Mouse (Mus musculus) CH12.LX (cell line): ENCODE data around the gene Slc9a3r2. TPM values are rescaled to one million over a fixed set of nuclear protein-coding genes. Genes with fewer than 3 reads are reported as not detected.

Experiments
- DNase-seq: peaks from one replicate; pipeline ENCODE4 v3.0.0-alpha.2; 2013; ENCODE audit errors: extremely low read depth
- H3K27ac ChIP-seq: 2 replicates; pipeline ENCODE4 v1.5.1; 2012; ENCODE audit warnings: low read depth, mild to moderate bottlenecking, control low read depth, moderate library complexity; ENCODE audit not compliant: insufficient read depth
- H3K27me3 ChIP-seq: replicated peaks from 2 replicates; pipeline ENCODE3; 2012; ENCODE audit warnings: inconsistent platforms
- H3K36me3 ChIP-seq, 2 experiments: replicated peaks in 1 of 2; 2 replicates each; pipeline versions ENCODE3 to v1.6.1; 2012; ENCODE audit warnings: inconsistent platforms in 1 of 2, low read length in 1 of 2, mild to moderate bottlenecking in 1 of 2, mixed read lengths in 1 of 2, moderate library complexity in 1 of 2; ENCODE audit not compliant: control insufficient read depth in 1 of 2, insufficient read depth in 1 of 2
- H3K4me1 ChIP-seq, 2 experiments: 2 replicates each; pipeline ENCODE4 v1.6.1; 2012; ENCODE audit warnings: inconsistent platforms in 1 of 2, moderate library complexity in 1 of 2; ENCODE audit not compliant: insufficient read depth in 2 of 2, control insufficient read depth in 1 of 2
- H3K4me2 ChIP-seq: 2 replicates; pipeline ENCODE4 v1.6.1; 2012; ENCODE audit warnings: low read depth, mild to moderate bottlenecking, control low read depth; ENCODE audit not compliant: poor library complexity, insufficient read depth, severe bottlenecking
- H3K4me3 ChIP-seq, 3 experiments: fragments of 150-350 bp in 1 of 3; sonication (generic) in 1 of 3; replicated peaks in 1 of 3; 2 replicates each; pipeline versions ENCODE3 to v1.5.1; 2011 to 2012; ENCODE audit warnings: low read depth in 2 of 3, low read length in 2 of 3, mild to moderate bottlenecking in 2 of 3, moderate library complexity in 2 of 3, control low read depth in 1 of 3, improper control_type of control experiment in 1 of 3, inconsistent platforms in 1 of 3, mixed read lengths in 1 of 3; ENCODE audit not compliant: poor library complexity in 1 of 3
- H3K79me2 ChIP-seq: replicated peaks from 2 replicates; pipeline ENCODE4 v1.6.1; 2012; ENCODE audit warnings: mild to moderate bottlenecking, moderate library complexity; ENCODE audit not compliant: control insufficient read depth, poor library complexity, insufficient read depth, severe bottlenecking; ENCODE audit errors: extremely low read depth
- H3K9ac ChIP-seq: 2 replicates; pipeline ENCODE4 v1.6.1; 2012; ENCODE audit warnings: low read depth, mild to moderate bottlenecking, control low read depth, moderate library complexity; ENCODE audit not compliant: insufficient read depth
- H3K9me3 ChIP-seq: replicated peaks from 2 replicates; pipeline ENCODE3; 2012; ENCODE audit warnings: low read length, inconsistent platforms, mixed read lengths
- BHLHE40 ChIP-seq: IDR thresholded peaks from 2 replicates; pipeline ENCODE4 v1.6.1; 2011; ENCODE audit warnings: mild to moderate bottlenecking, low read depth, low read length, improper control_type of control experiment
- CHD1 ChIP-seq: IDR thresholded peaks from 2 replicates; pipeline ENCODE4 v1.6.1; 2012; ENCODE audit warnings: low read depth, low read length, improper control_type of control experiment, inconsistent platforms
- CHD2 ChIP-seq: IDR thresholded peaks from 2 replicates; pipeline ENCODE4 v1.6.1; 2011; ENCODE audit warnings: low read length, improper control_type of control experiment
- CTCF ChIP-seq, 2 experiments: IDR thresholded peaks in 1 of 2; conservative IDR thresholded peaks in 1 of 2; 2 replicates each; pipeline ENCODE4 v1.5.1; 2011 to 2012; ENCODE audit warnings: low read depth in 2 of 2, low read length in 2 of 2, improper control_type of control experiment in 1 of 2, inconsistent platforms in 1 of 2, mild to moderate bottlenecking in 1 of 2, moderate library complexity in 1 of 2
- E2F4 ChIP-seq: IDR thresholded peaks from 2 replicates; pipeline ENCODE4 v1.6.1; 2011; ENCODE audit warnings: low read depth, low read length, improper control_type of control experiment; ENCODE audit not compliant: insufficient replicate concordance
- ELF1 ChIP-seq: IDR thresholded peaks from 2 replicates; pipeline ENCODE4 v1.6.1; 2014; ENCODE audit warnings: low read depth, mild to moderate bottlenecking, inconsistent platforms, low read length, improper control_type of control experiment
- EP300 ChIP-seq: IDR thresholded peaks from 2 replicates; pipeline ENCODE4 v1.6.1; 2011; ENCODE audit warnings: low read length, improper control_type of control experiment
- ETS1 ChIP-seq: conservative IDR thresholded peaks from 2 replicates; pipeline ENCODE4 v1.6.1; 2012; ENCODE audit warnings: low read depth, mild to moderate bottlenecking, inconsistent platforms, low read length, improper control_type of control experiment, moderate library complexity
- GABPA ChIP-seq: IDR thresholded peaks from 2 replicates; pipeline ENCODE4 v1.6.1; 2012; ENCODE audit warnings: low read depth, low read length, improper control_type of control experiment, inconsistent platforms; ENCODE audit not compliant: insufficient replicate concordance
- HCFC1 ChIP-seq: IDR thresholded peaks from 2 replicates; pipeline ENCODE4 v1.6.1; 2012; ENCODE audit warnings: low read depth, mild to moderate bottlenecking, inconsistent platforms, low read length, improper control_type of control experiment
- IRF4 ChIP-seq: IDR thresholded peaks from 2 replicates; pipeline ENCODE4 v1.6.1; 2014; ENCODE audit warnings: low read depth, mild to moderate bottlenecking, inconsistent platforms, low read length, improper control_type of control experiment
- JUND ChIP-seq: conservative IDR thresholded peaks from 2 replicates; pipeline ENCODE4 v1.6.1; 2011; ENCODE audit warnings: low read depth, low read length, improper control_type of control experiment
- KAT2A ChIP-seq: IDR thresholded peaks from 2 replicates; pipeline ENCODE4 v1.6.1; 2012; ENCODE audit warnings: low read length, improper control_type of control experiment, inconsistent platforms; ENCODE audit not compliant: insufficient replicate concordance
- MAFK ChIP-seq: IDR thresholded peaks from 2 replicates; pipeline ENCODE4 v1.6.1; 2011; ENCODE audit warnings: low read length, improper control_type of control experiment; ENCODE audit not compliant: insufficient replicate concordance
- MAX ChIP-seq: IDR thresholded peaks from 2 replicates; pipeline ENCODE4 v1.6.1; 2011; ENCODE audit warnings: low read length, improper control_type of control experiment
- MAZ ChIP-seq: IDR thresholded peaks from 2 replicates; pipeline ENCODE4 v1.6.1; 2012; ENCODE audit warnings: low read depth, mild to moderate bottlenecking, inconsistent platforms, low read length, improper control_type of control experiment, moderate library complexity
- MEF2A ChIP-seq: IDR thresholded peaks from 2 replicates; pipeline ENCODE4 v1.6.1; 2014; ENCODE audit warnings: low read depth, mild to moderate bottlenecking, inconsistent platforms, low read length, improper control_type of control experiment, borderline replicate concordance
- MXI1 ChIP-seq: IDR thresholded peaks from 2 replicates; pipeline ENCODE4 v1.6.1; 2011; ENCODE audit warnings: mild to moderate bottlenecking, low read depth, low read length, improper control_type of control experiment
- NELFE ChIP-seq: IDR thresholded peaks from 2 replicates; pipeline ENCODE4 v1.6.1; 2011; ENCODE audit warnings: low read depth, low read length, improper control_type of control experiment
- NRF1 ChIP-seq: IDR thresholded peaks from 2 replicates; pipeline ENCODE4 v1.6.1; 2014; ENCODE audit warnings: low read depth, mild to moderate bottlenecking, inconsistent platforms, low read length, improper control_type of control experiment, moderate library complexity
- PAX5 ChIP-seq: IDR thresholded peaks from 2 replicates; pipeline ENCODE4 v1.6.1; 2012; ENCODE audit warnings: low read length, inconsistent platforms, mixed read lengths
- POLR2A ChIP-seq: IDR thresholded peaks from 2 replicates; pipeline ENCODE4 v1.6.1; 2011; ENCODE audit warnings: low read depth, mild to moderate bottlenecking, improper control_type of control experiment, low read length
- POLR2AphosphoS2 ChIP-seq: IDR thresholded peaks from 2 replicates; pipeline ENCODE4 v1.6.1; 2011; ENCODE audit warnings: low read depth, low read length, improper control_type of control experiment
- RAD21 ChIP-seq: IDR thresholded peaks from 2 replicates; pipeline ENCODE4 v1.6.1; 2011; ENCODE audit warnings: low read depth, mild to moderate bottlenecking, low read length, improper control_type of control experiment, moderate library complexity
- RCOR1 ChIP-seq: conservative IDR thresholded peaks from 2 replicates; pipeline ENCODE4 v1.6.1; 2012; ENCODE audit warnings: low read depth, mild to moderate bottlenecking, inconsistent platforms, low read length, improper control_type of control experiment
- SIN3A ChIP-seq: IDR thresholded peaks from 2 replicates; pipeline ENCODE4 v1.6.1; 2012; ENCODE audit warnings: low read length, improper control_type of control experiment, inconsistent platforms
- SMC3 ChIP-seq: IDR thresholded peaks from 2 replicates; pipeline ENCODE4 v1.6.1; 2011; ENCODE audit warnings: low read depth, low read length, improper control_type of control experiment
- TBP ChIP-seq: conservative IDR thresholded peaks from 2 replicates; pipeline ENCODE4 v1.6.1; 2011; ENCODE audit warnings: low read depth, low read length, improper control_type of control experiment
- TCF12 ChIP-seq: IDR thresholded peaks from 2 replicates; pipeline ENCODE4 v1.6.1; 2014; ENCODE audit warnings: low read depth, mild to moderate bottlenecking, inconsistent platforms, low read length, improper control_type of control experiment
- UBTF ChIP-seq: IDR thresholded peaks from 2 replicates; pipeline ENCODE4 v1.6.1; 2012; ENCODE audit warnings: low read depth, mild to moderate bottlenecking, inconsistent platforms, low read length, improper control_type of control experiment, moderate library complexity
- USF1 ChIP-seq: IDR thresholded peaks from 2 replicates; pipeline ENCODE4 v1.6.1; 2014; ENCODE audit warnings: low read depth, mild to moderate bottlenecking, inconsistent platforms, low read length, improper control_type of control experiment
- USF2 ChIP-seq: conservative IDR thresholded peaks from 2 replicates; pipeline ENCODE4 v1.6.1; 2011; ENCODE audit warnings: low read depth, low read length, improper control_type of control experiment
- ZC3H11A ChIP-seq: IDR thresholded peaks from 2 replicates; pipeline ENCODE4 v1.6.1; 2012; ENCODE audit warnings: low read depth, mild to moderate bottlenecking, inconsistent platforms, low read length, improper control_type of control experiment
- ZKSCAN1 ChIP-seq: IDR thresholded peaks from 2 replicates; pipeline ENCODE4 v1.6.1; 2012; ENCODE audit warnings: low read depth, inconsistent platforms, low read length, improper control_type of control experiment, borderline replicate concordance
- ZMIZ1 ChIP-seq: IDR thresholded peaks from 2 replicates; pipeline ENCODE4 v1.6.1; 2012; ENCODE audit warnings: low read depth, mild to moderate bottlenecking, inconsistent platforms, low read length, improper control_type of control experiment
- ZNF384 ChIP-seq: IDR thresholded peaks from 2 replicates; pipeline ENCODE4 v1.6.1; 2012; ENCODE audit warnings: low read depth, low read length, improper control_type of control experiment, inconsistent platforms
- dilution Hi-C: fragments of 300-500 bp; cut with MboI; formaldehyde crosslinking; loops from 2 replicates; pipeline ENCODE4 v1.14.3; 2020; ENCODE audit warnings: low sequenced_read_pairs; ENCODE audit not compliant: extremely low pct_unique_long_range_greater_than_20kb, extremely low pct_ligation_motif_present
- in situ Hi-C: fragments of 300-500 bp; cut with MboI; formaldehyde crosslinking; loops from 3 replicates; pipeline ENCODE4 v1.14.3; 2019; ENCODE audit warnings: low sequenced_read_pairs, low pct_ligation_motif_present, low pct_unique_long_range_greater_than_20kb, mixed read lengths
- polyA plus RNA-seq: library from polyadenylated mRNA; unstranded; fragments of >175 nt; gene quantifications from 2 replicates; pipeline ENCODE4 v1.2.1, GENCODE M21; 2012; ENCODE audit warnings: low read depth; ENCODE audit not compliant: insufficient read length
- total RNA-seq, 2 experiments: library from RNA; depleted of rRNA; stranded (reverse); fragments of 300-350 nt in 1 of 2; fragments of >200 nt in 1 of 2; gene quantifications; 2 replicates each; pipeline ENCODE4 v1.2.3; 2012 to 2014

The Slc9a3r2 gene
- total and polyA plus RNA-seq, 3 experiments, result 2.1 to 5.5 (median 4.8) TPM

DNA sequence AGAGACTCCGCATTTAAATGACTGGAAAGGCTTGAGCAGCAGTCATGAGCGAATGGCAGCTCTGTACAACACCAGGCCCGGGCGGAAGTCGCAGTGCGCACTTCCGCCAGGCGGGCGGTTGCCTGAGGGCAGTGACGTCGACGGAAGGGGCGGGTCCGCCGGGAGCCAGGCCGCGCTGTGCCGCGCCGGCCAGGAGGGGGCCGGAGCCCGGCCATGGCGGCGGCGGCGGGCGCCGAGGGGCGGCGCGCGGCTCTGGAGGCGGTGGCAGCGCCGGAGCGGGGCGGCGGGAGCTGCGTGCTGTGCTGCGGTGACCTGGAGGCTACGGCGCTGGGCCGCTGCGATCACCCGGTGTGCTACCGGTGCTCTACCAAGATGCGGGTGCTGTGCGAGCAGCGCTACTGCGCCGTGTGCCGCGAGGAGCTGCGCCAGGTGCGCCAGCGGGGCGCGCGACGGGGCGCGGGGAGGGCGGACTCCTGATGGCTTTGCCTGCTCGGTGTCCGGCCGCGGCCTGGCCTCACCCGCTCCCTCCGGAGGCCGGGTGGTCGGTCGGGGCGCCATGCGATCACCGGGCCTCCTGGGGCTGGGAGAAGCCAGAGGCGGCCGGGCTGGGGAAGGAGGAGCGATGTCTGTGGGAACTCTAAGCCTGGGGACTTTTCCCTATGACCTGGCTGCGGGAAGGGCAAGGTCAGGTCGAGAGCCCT, 19.6 kb upstream of the Slc9a3r2 start, which contains the start of gene Zfp598:
Zfp598 (plus strand) TSS at position 143 of the 701 bp plus-strand sequence.
- Histone ChIP-seq H3K4me3 (peak within 1 kb of the TSS; percentile 88 to 99 (median 99)), H3K9me3 (no peaks in the 10 kb centered on the region), H3K27me3 (no peaks in the 10 kb centered on the region), H3K9ac (peak within 1 kb of the TSS; percentile 97), H3K4me2 (peak within 1 kb of the TSS; percentile 98), H3K79me2 (peaks cover 46% of the 10 kb centered on the region), H3K36me3 (peaks cover 9 to 16% of the 10 kb centered on the region in 2 experiments), H3K27ac (peak within 1 kb of the TSS; percentile 79), H3K4me1 (peaks cover 5 to 61% of the 10 kb centered on the region in 2 experiments; a peak in 2 of 4 replicates)
- dilution Hi-C loops, result no loop called here
- DNase-seq, result peak; percentile 91
- TF ChIP-seq NELFE (no peak; the same call in 1 of the 2 replicates), HCFC1 (peak; percentile 89), MAZ (peak; percentile 57; the same call in 1 of the 2 replicates), ZKSCAN1 (no peak), ZMIZ1 (no peak), EP300 (no peak), RCOR1 (no peak), E2F4 (no peak), POLR2A (peak; percentile 88; the same call in 1 of the 2 replicates), SIN3A (peak; percentile 83), CHD1 (no peak), PAX5 (no peak), ZNF384 (no peak), USF1 (no peak), NRF1 (peak; percentile 66), MXI1 (peak; percentile 76), ZC3H11A (no peak), ELF1 (peak; percentile 99), MAFK (no peak), ETS1 (0 out of 2 replicates have a peak, but pooled peaks have one; percentile 14), UBTF (peak; percentile 78), IRF4 (peak; percentile 26), MAX (peak; percentile 67), MEF2A (peak; percentile 67; the same call in 1 of the 2 replicates), CHD2 (no peak), BHLHE40 (0 out of 2 replicates have a peak, but pooled peaks have one; percentile 18), JUND (no peak), USF2 (no peak), KAT2A (peak; percentile 82; the same call in 1 of the 2 replicates), RAD21 (no peak), TBP (peak; percentile 84; the same call in 1 of the 2 replicates), POLR2AphosphoS2 (peak; percentile 84; the same call in 1 of the 2 replicates), CTCF (conservative IDR thresholded peaks at IDR 0.05 in 1 of 2, IDR thresholded peaks at IDR 0.05 in 1 of 2; ENCODE audit: low read depth in 2 of 2, low read length in 2 of 2) (peak in 1 of 2 experiments; percentile 41; a peak in 1 of 4 replicates), GABPA (no peak; the same call in 1 of the 2 replicates), TCF12 (peak; percentile 90), SMC3 (no peak)
- in situ Hi-C loops, result loop anchor here (5.0 kb wide), 1 partner anchor 137 kb away; the partner anchor contains the start of gene Rab26
